Mouse (Mus musculus) liver, adult 2 months (tissue): ENCODE measurements at regions not wholly inside any gene's neighbourhood (a gene's known extent, or its start where the extent isn't known, plus 50 kb on each side); places are given as distances from the start of the nearest gene placed in this dataset.

ENCODE experiments used
- CTCF ChIP-seq: fragments of 200-500 bp; IDR thresholded peaks from 2 replicates; pipeline ENCODE4 v1.5.1; 2011; ENCODE audit warnings: low read depth, low read length, control low read depth
- POLR2A ChIP-seq: fragments of 200-500 bp; IDR thresholded peaks from 2 replicates; pipeline ENCODE4 v1.6.1; 2011; ENCODE audit warnings: low read length, control low read depth; ENCODE audit not compliant: insufficient read depth; ENCODE audit errors: extremely low read depth

DNA sequence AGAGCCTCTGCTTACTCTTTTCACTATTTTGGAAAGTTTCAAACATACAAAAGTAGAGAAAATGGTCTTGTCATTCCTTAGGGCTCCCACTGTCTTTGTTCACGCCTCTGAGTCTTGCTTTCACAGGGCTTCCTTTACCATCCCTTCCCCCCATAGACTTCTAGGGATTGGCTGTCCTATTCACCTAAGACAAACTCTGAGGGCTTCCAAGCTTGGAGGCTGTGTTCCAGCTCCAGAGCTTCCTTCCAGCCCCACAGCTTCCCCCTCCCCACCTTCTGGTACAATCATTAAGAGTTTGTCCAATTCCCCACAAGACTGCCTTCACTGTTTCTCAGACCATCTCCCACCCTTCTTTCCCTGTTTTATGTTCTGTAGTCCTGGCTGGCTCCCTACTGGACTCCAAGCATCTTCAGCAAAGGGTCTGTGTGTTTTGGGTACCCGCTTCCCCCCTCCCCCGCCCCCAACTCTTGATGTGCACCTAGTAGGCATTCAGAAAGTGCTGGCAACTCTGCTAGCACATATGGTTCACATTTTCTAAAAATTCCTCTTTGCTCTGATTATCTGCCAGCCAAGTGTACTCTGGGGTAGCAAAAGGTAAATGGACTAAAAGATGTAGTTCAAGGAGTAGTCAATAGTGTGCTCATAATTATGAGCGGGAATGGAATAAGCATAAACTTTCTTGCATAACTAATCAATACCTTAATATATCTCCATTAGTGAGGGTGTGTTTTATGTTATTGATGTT lies 344.0 kb downstream of the Slc4a3 start:
- TF ChIP-seq CTCF (no peak), POLR2A (no peak)
